Mouse (Mus musculus) frontal cortex, postnatal 14 days (tissue): ENCODE results near the gene Nsd1.

ENCODE experiments used
- DNase-seq, 2 experiments: peaks; one replicate each; pipeline ENCODE4 v3.0.0; 2022; ENCODE audit warnings: low spot score in 2 of 2

The Nsd1 gene

GRCm38 (mm10) chr13:55255052-55255652 lies 45.6 kb downstream of the Nsd1 start:
- DNase-seq = no peak

- no peak for DNase-seq
These were observed 49.1 kb downstream of the Nsd1 start for GRCm38 (mm10) chr13:55258651-55259050.

GRCm38 (mm10) chr13:55261521-55261920 lies 51.9 kb downstream of the Nsd1 start:
- no peak for DNase-seq

GRCm38 (mm10) chr13:55262096-55262495 lies 52.5 kb downstream of the Nsd1 start:
- DNase-seq = no peak

- no peak for DNase-seq
These were observed 67.6 kb downstream of the Nsd1 start for GRCm38 (mm10) chr13:55277203-55277602.

GRCm38 (mm10) chr13:55277646-55278045 lies 68.1 kb downstream of the Nsd1 start:
- no peak for DNase-seq

- no peak for DNase-seq
These were observed 79.3 kb downstream of the Nsd1 start for GRCm38 (mm10) chr13:55288854-55289253.

- no peak for DNase-seq
These were observed 87.2 kb downstream of the Nsd1 start for GRCm38 (mm10) chr13:55296760-55297159.

- DNase-seq = no peak
These were observed 91.3 kb downstream of the Nsd1 start for GRCm38 (mm10) chr13:55300913-55301312.

GRCm38 (mm10) chr13:55312028-55312630 lies 102.5 kb downstream of the Nsd1 start:
- DNase-seq = no peak

GRCm38 (mm10) chr13:55313051-55313450 lies 103.5 kb downstream of the Nsd1 start:
- no peak for DNase-seq

GRCm38 (mm10) chr13:55314891-55315412 lies 105.4 kb downstream of the Nsd1 start:
- no peak for DNase-seq

- DNase-seq = no peak
These were observed 108.8 kb downstream of the Nsd1 start for GRCm38 (mm10) chr13:55318351-55318750.

GRCm38 (mm10) chr13:55319931-55320533 lies 110.5 kb downstream of the Nsd1 start, which contains the start of gene Prelid1:
TSS of gene Prelid1 (plus strand) at chr13:55320500.
- DNase-seq = no peak

- peak; percentile 80 to 87 for DNase-seq
These were observed 112.0 kb downstream of the Nsd1 start, which contains the start of gene Rab24 for GRCm38 (mm10) chr13:55321434-55322129. TSS of gene Rab24 (minus strand) at chr13:55321946.

GRCm38 (mm10) chr13:55322130-55322825 lies 112.7 kb downstream of the Nsd1 start:
- no peak for DNase-seq

- no peak for DNase-seq
These were observed 116.0 kb downstream of the Nsd1 start for GRCm38 (mm10) chr13:55325596-55325995.

- no peak for DNase-seq
These were observed 117.6 kb downstream of the Nsd1 start for GRCm38 (mm10) chr13:55327169-55327568.

GRCm38 (mm10) chr13:55327633-55328032 lies 118.1 kb downstream of the Nsd1 start:
- peak; percentile 88 to 90 for DNase-seq

- DNase-seq = no peak
These were observed 118.6 kb downstream of the Nsd1 start for GRCm38 (mm10) chr13:55328171-55328570.

- DNase-seq = no peak
These were observed 119.1 kb downstream of the Nsd1 start for GRCm38 (mm10) chr13:55328641-55329040.
